Mouse (Mus musculus) small intestine, adult 2 months (tissue): Measurements from ENCODE around the gene Taok1.

Source experiments
- CTCF ChIP-seq: fragments of 200-500 bp; IDR thresholded peaks from 2 replicates; pipeline ENCODE4 v1.5.1; 2012; ENCODE audit warnings: low read depth, mild to moderate bottlenecking, control low read depth, inconsistent platforms, low read length, moderate library complexity, mixed read lengths; ENCODE audit not compliant: insufficient replicate concordance, insufficient read length; ENCODE audit errors: extremely low read depth
- POLR2A ChIP-seq: fragments of 200-500 bp; IDR thresholded peaks from 2 replicates; pipeline ENCODE4 v1.6.1; 2012; ENCODE audit warnings: low read depth, mild to moderate bottlenecking, control low read depth, inconsistent platforms, low read length, moderate library complexity

GRCm38 (mm10) chr11:77519043-77519442 lies 88.6 kb downstream of the Taok1 start, which contains the start of gene Gm10392:
- TF ChIP-seq CTCF (no peak), POLR2A (no peak)
